In the genomic region with DNA sequence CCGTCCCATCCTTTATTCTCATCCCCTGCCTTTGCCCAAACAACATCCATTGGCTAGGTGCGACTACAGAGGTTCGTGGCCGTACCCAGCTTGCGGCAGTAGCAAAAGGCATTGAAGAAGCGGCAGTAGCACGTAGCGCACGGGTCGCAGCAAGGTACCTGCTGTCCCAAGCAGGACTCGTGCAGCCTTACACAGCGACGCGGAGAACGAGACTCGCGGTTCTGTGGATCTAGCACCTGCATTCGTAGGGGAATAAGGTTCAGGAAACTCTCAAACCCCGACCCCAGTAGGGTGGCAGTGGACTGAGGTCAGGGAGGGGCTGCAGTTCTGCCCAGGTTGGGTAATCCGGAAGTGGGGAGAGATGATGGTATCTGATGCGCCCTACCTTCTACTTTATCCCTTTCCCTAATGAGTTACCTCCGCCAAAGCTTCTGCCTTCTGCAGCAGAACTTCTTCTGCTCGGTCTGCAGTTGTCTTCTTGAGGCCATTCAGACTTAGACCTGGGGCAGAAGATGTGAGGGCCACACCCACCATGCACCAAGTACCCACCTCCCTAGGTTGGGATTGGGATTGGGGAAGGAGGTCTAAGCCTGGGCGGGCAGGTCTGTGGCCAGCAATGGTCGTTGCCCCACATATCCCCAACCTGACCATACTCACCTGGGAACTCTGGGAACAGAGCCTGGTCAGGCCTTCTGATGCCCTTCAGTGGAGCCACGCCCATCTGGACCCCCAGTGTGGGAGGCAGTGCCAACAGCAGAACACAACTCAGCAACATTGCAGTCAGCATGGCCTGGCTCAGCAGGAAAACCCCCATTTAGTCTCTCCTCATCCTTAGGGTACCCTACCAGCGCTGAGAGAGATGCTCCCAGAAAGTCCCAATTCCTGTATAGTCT, we compare ENCODE assay signal across 8 mouse cellular contexts. TPM values are rescaled to one million over a fixed set of nuclear protein-coding genes. Genes with fewer than 3 reads are reported as not detected.
DNase-seq lines count a peak whose midpoint lies in the region; ATAC-seq lines count a peak whose summit lies in the region.

No protein-coding gene starts in this region.

- DNase-seq in ovary, postnatal 36 days (ENCODE audit: low spot score): peak; percentile 17
- DNase-seq in ovary, postnatal 10 days (ENCODE audit: low spot score): no peak
- peak; percentile 65 for DNase-seq in cerebellum, adult 11-12 months
- no peak for DNase-seq in layer of hippocampus, adult 8-10 months (ENCODE audit: low spot score in 2 of 2)

- H3K4me1 ChIP-seq in forebrain, embryonic 15.5 days: peaks cover 37% of the 10 kb centered on the region
- peaks cover 18% of the 10 kb centered on the region for H3K4me1 ChIP-seq in kidney, embryonic 16.5 days (ENCODE audit: insufficient read depth, low read length)
- peaks cover 15% of the 10 kb centered on the region for H3K4me1 ChIP-seq in stomach, embryonic 16.5 days (ENCODE audit: control insufficient read depth, insufficient read depth, low read length)

- no peaks in the 10 kb centered on the region for H3K36me3 ChIP-seq in forebrain, embryonic 15.5 days
- H3K36me3 ChIP-seq in kidney, embryonic 16.5 days (ENCODE audit: insufficient read depth, low read length): no peaks in the 10 kb centered on the region
- no peaks in the 10 kb centered on the region for H3K36me3 ChIP-seq in stomach, embryonic 16.5 days (ENCODE audit: control insufficient read depth, insufficient read depth, low read length)

- peak overlapping the region; percentile 80 for H3K9ac ChIP-seq in forebrain, embryonic 15.5 days (replicated peaks)
- peak overlapping the region; percentile 72 for H3K9ac ChIP-seq in kidney, embryonic 16.5 days (replicated peaks; ENCODE audit: low read length)
- H3K9ac ChIP-seq in stomach, embryonic 16.5 days (ENCODE audit: low read length): peak overlapping the region; percentile 73

- WGBS in forebrain, embryonic 15.5 days: 28% methylated on average over 27 of the region's 27 CpGs
- WGBS in kidney, embryonic 16.5 days: 24% methylated on average over 27 of the region's 27 CpGs
- WGBS in stomach, embryonic 16.5 days: 28% methylated on average over 27 of the region's 27 CpGs

- H3K4me2 ChIP-seq in forebrain, embryonic 15.5 days (replicated peaks): peak overlapping the region; percentile 66
- H3K4me2 ChIP-seq in kidney, embryonic 16.5 days (replicated peaks; ENCODE audit: low read depth, low read length): peak overlapping the region; percentile 73
- peak overlapping the region; percentile 83 for H3K4me2 ChIP-seq in stomach, embryonic 16.5 days (ENCODE audit: low read depth, low read length)

- peak overlapping the region; percentile 75 for H3K4me3 ChIP-seq in forebrain, embryonic 15.5 days
- peak overlapping the region; percentile 81 for H3K4me3 ChIP-seq in kidney, embryonic 16.5 days (ENCODE audit: low read length)
- H3K4me3 ChIP-seq in stomach, embryonic 16.5 days (replicated peaks; ENCODE audit: low read length): peak overlapping the region; percentile 80

- H3K9me3 ChIP-seq in forebrain, embryonic 15.5 days: no peaks in the 10 kb centered on the region
- no peaks in the 10 kb centered on the region for H3K9me3 ChIP-seq in kidney, embryonic 16.5 days (ENCODE audit: low read length)
- H3K9me3 ChIP-seq in stomach, embryonic 16.5 days (replicated peaks; ENCODE audit: control insufficient read depth, low read length): no peaks in the 10 kb centered on the region

- H3K27me3 ChIP-seq in forebrain, embryonic 15.5 days: no peaks in the 10 kb centered on the region
- no peaks in the 10 kb centered on the region for H3K27me3 ChIP-seq in kidney, embryonic 16.5 days (ENCODE audit: insufficient read depth, low read length)
- H3K27me3 ChIP-seq in stomach, embryonic 16.5 days (ENCODE audit: control insufficient read depth, insufficient read depth, low read length): no peaks in the 10 kb centered on the region

- ATAC-seq in forebrain, embryonic 15.5 days (replicated peaks): peak; percentile 10
- peak; percentile 1; the same call in 1 of the 2 replicates for ATAC-seq in kidney, embryonic 16.5 days (ENCODE audit: low FRiP score, low TSS enrichment)
- peak; percentile 39; the same call in 1 of the 2 replicates for ATAC-seq in megakaryocyte-erythroid progenitor cell, adult 5-6 weeks (replicated peaks; ENCODE audit: low FRiP score, low TSS enrichment, poor library complexity, severe bottlenecking)
- no peak for ATAC-seq in stomach, embryonic 16.5 days (ENCODE audit: insufficient read depth, low FRiP score)

- H3K27ac ChIP-seq in forebrain, embryonic 15.5 days (replicated peaks): peak overlapping the region; percentile 48; the same call in 1 of the 2 replicates
- no peak overlapping the region for H3K27ac ChIP-seq in kidney, embryonic 16.5 days (ENCODE audit: low read length)
- no peak overlapping the region for H3K27ac ChIP-seq in stomach, embryonic 16.5 days (ENCODE audit: low read length)

RNA-seq across cellular contexts. Expression of a gene that starts 1.1 kb away (rescaled TPM):
- polyA plus RNA-seq in forebrain, embryonic 15.5 days (2015; fragmentation: Nextera tagmentation; extraction: Ambion mirVana): 184 and 193 TPM in 2 replicates
- polyA plus RNA-seq in kidney, embryonic 16.5 days (2015; fragmentation: Nextera tagmentation; extraction: Ambion mirVana): 106 and 111 TPM in 2 replicates
- total RNA-seq in megakaryocyte-erythroid progenitor cell, adult 5-6 weeks (2014; fragmentation: Nextera tagmentation): 51.9 and 70.3 TPM in 2 replicates
- total RNA-seq in megakaryocyte-erythroid progenitor cell, adult 5-6 weeks (2017): 21.0 and 32.0 TPM in 2 replicates
- polyA plus RNA-seq in stomach, embryonic 16.5 days (2015; fragmentation: Nextera tagmentation; extraction: Ambion mirVana): 83.5 and 90.6 TPM in 2 replicates
- total RNA-seq in layer of hippocampus, adult 8-10 months (2022): 100 to 1,000 TPM; 258 to 301 (median 285) TPM

RNA-seq across cellular contexts. Expression of a gene that starts 38.1 kb away (rescaled TPM):
- 26.5 and 29.0 TPM in 2 replicates for polyA plus RNA-seq in forebrain, embryonic 15.5 days (2015; fragmentation: Nextera tagmentation; extraction: Ambion mirVana)
- 44.5 and 46.3 TPM in 2 replicates for polyA plus RNA-seq in kidney, embryonic 16.5 days (2015; fragmentation: Nextera tagmentation; extraction: Ambion mirVana)
- total RNA-seq in megakaryocyte-erythroid progenitor cell, adult 5-6 weeks (2014; fragmentation: Nextera tagmentation): 148 and 206 TPM in 2 replicates
- 16.7 and 20.6 TPM in 2 replicates for total RNA-seq in megakaryocyte-erythroid progenitor cell, adult 5-6 weeks (2017)
- 21.9 and 23.3 TPM in 2 replicates for polyA plus RNA-seq in stomach, embryonic 16.5 days (2015; fragmentation: Nextera tagmentation; extraction: Ambion mirVana)
- 10 to 100 TPM; 75.4 to 83.7 (median 81.8) TPM for total RNA-seq in layer of hippocampus, adult 8-10 months (2022)

RNA-seq across cellular contexts. Expression of a gene that starts 48.4 kb away (rescaled TPM):
- polyA plus RNA-seq in forebrain, embryonic 15.5 days (2015; fragmentation: Nextera tagmentation; extraction: Ambion mirVana): 1.4 and 1.7 TPM in 2 replicates
- polyA plus RNA-seq in kidney, embryonic 16.5 days (2015; fragmentation: Nextera tagmentation; extraction: Ambion mirVana): 39.3 and 39.9 TPM in 2 replicates
- 0.20 TPM in 1 of 2 replicates, not detected in the other for total RNA-seq in megakaryocyte-erythroid progenitor cell, adult 5-6 weeks (2014; fragmentation: Nextera tagmentation)
- 0.19 TPM in 1 of 2 replicates, not detected in the other for total RNA-seq in megakaryocyte-erythroid progenitor cell, adult 5-6 weeks (2017)
- polyA plus RNA-seq in stomach, embryonic 16.5 days (2015; fragmentation: Nextera tagmentation; extraction: Ambion mirVana): 2.5 and 2.8 TPM in 2 replicates
- not detected for total RNA-seq in layer of hippocampus, adult 8-10 months (2022)

Comparison
In these comparisons a context has a peak if more than half of its experiments do, and no peak if none do; other contexts are left out.
1. DNase-seq: peak in ovary, postnatal 36 days (single experiment) and cerebellum, adult 11-12 months (single experiment); none in ovary, postnatal 10 days (single experiment) and layer of hippocampus, adult 8-10 months (0 of 2).
2. RNA of a gene that starts 48.4 kb away (polyA plus RNA-seq): 39.3 to 39.9 TPM in kidney, embryonic 16.5 days; 2.5 to 2.8 TPM in stomach, embryonic 16.5 days and 1.4 to 1.7 TPM in forebrain, embryonic 15.5 days; every median in the first group is over 10 times any median in the second.
3. Peak in every context shown above with its lines, with median percentiles within 50 percentile points of each other: H3K4me2 ChIP-seq, H3K4me3 ChIP-seq and H3K9ac ChIP-seq.